Mouse (Mus musculus) lung, adult 18-20 months (tissue): ENCODE data around the gene Epb41.

Experiments
- DNase-seq, 2 experiments: peaks; one replicate each; pipeline ENCODE4 v3.0.0; 2022; ENCODE audit warnings: mixed read lengths in 2 of 2

Epb41 gene

GRCm38 (mm10) chr4:131998641-131999040 is 76.5 kb downstream of the Epb41 start:
- no peak for DNase-seq

- no peak for DNase-seq
Measured at GRCm38 (mm10) chr4:131997476-131997875, 77.6 kb downstream of the Epb41 start.

- DNase-seq, result no peak
Measured at GRCm38 (mm10) chr4:131996985-131997384, 78.1 kb downstream of the Epb41 start.

- no peak for DNase-seq
Measured at GRCm38 (mm10) chr4:131993792-131994191, 81.3 kb downstream of the Epb41 start.

GRCm38 (mm10) chr4:131982881-131983538 is 92.1 kb downstream of the Epb41 start:
- no peak for DNase-seq

- no peak for DNase-seq
Measured at GRCm38 (mm10) chr4:131981755-131982154, 93.4 kb downstream of the Epb41 start.

- peak; percentile 67 to 74 for DNase-seq
Measured at GRCm38 (mm10) chr4:131977201-131977600, 97.9 kb downstream of the Epb41 start.

- no peak for DNase-seq
Measured at GRCm38 (mm10) chr4:131970244-131970853, 104.8 kb downstream of the Epb41 start.

- no peak for DNase-seq
Measured at GRCm38 (mm10) chr4:131968873-131969272, 106.2 kb downstream of the Epb41 start.

- no peak for DNase-seq
Measured at GRCm38 (mm10) chr4:131957161-131957560, 118.0 kb downstream of the Epb41 start.

GRCm38 (mm10) chr4:131950657-131951056 is 124.5 kb downstream of the Epb41 start:
- DNase-seq, result no peak

GRCm38 (mm10) chr4:131949903-131950302 is 125.2 kb downstream of the Epb41 start:
- no peak for DNase-seq

GRCm38 (mm10) chr4:131947848-131948247 is 127.3 kb downstream of the Epb41 start:
- no peak for DNase-seq

GRCm38 (mm10) chr4:131940846-131941245 is 134.3 kb downstream of the Epb41 start:
- DNase-seq, result no peak

- DNase-seq, result no peak
Measured at GRCm38 (mm10) chr4:131939459-131939858, 135.7 kb downstream of the Epb41 start.

- no peak for DNase-seq
Measured at GRCm38 (mm10) chr4:131929146-131929545, 146.0 kb downstream of the Epb41 start.

- no peak for DNase-seq
Measured at GRCm38 (mm10) chr4:131924096-131924810, 150.9 kb downstream of the Epb41 start.

- no peak for DNase-seq
Measured at GRCm38 (mm10) chr4:131922404-131922803, 152.7 kb downstream of the Epb41 start.

- DNase-seq, result no peak
Measured at GRCm38 (mm10) chr4:131921461-131922346, 153.4 kb downstream of the Epb41 start, which contains the start of gene Tmem200b. Gene Tmem200b, plus strand, starts transcription at chr4:131921771.

- DNase-seq, result peak; percentile 39 to 50
Measured at GRCm38 (mm10) chr4:131920595-131921351, 154.3 kb downstream of the Epb41 start.

GRCm38 (mm10) chr4:131920141-131920594 is 155.0 kb downstream of the Epb41 start:
- DNase-seq, result peak; percentile 46 to 54
